Mouse (Mus musculus) erythroblast, embryonic 14.5 days (primary cell): Measurements from ENCODE around the gene Ndufa7.

Experiments used
- GATA1 ChIP-seq: IDR thresholded peaks from 2 replicates; pipeline ENCODE4 v1.6.1; 2012; ENCODE audit warnings: low read length, inconsistent platforms, mixed read lengths
- TAL1 ChIP-seq: IDR thresholded peaks from 3 replicates; pipeline ENCODE4 v1.6.1; 2012; ENCODE audit warnings: low read length, inconsistent platforms, mixed read lengths

- TF ChIP-seq GATA1: no peak
- TF ChIP-seq TAL1: no peak
Measured at GRCm38 (mm10) chr17:33810334-33811141, 13.8 kb upstream of the Ndufa7 start, which contains the start of gene Kank3.
